Mouse (Mus musculus): ENCODE measurements around the gene Clec3b.

Gene Clec3b

GRCm38 (mm10) chr9:123150241-123151020 lies at the start of gene Clec3b:
Gene Clec3b (plus strand): TSS chr9:123150946.
- no peak for DNase-seq (ENCODE audit: low read depth, low spot score)

- DNase-seq (ENCODE audit: low read depth, low spot score) = no peak
These were observed 47.3 kb upstream of the Clec3b start for GRCm38 (mm10) chr9:123103425-123103824.

- no peak for DNase-seq (ENCODE audit: low read depth, low spot score)
These were observed 46.4 kb upstream of the Clec3b start for GRCm38 (mm10) chr9:123104362-123104761.

GRCm38 (mm10) chr9:123107186-123107585 lies 43.6 kb upstream of the Clec3b start:
- no peak for DNase-seq (ENCODE audit: low read depth, low spot score)

- no peak for DNase-seq (ENCODE audit: low read depth, low spot score)
These were observed 41.6 kb upstream of the Clec3b start for GRCm38 (mm10) chr9:123109188-123109587.

- DNase-seq (ENCODE audit: low read depth, low spot score) = peak; percentile 68
These were observed 39.0 kb upstream of the Clec3b start for GRCm38 (mm10) chr9:123111751-123112221.

- DNase-seq (ENCODE audit: low read depth, low spot score) = peak; percentile 96
These were observed 37.8 kb upstream of the Clec3b start, which contains the start of the genes Zdhhc3 and Exosc7 for GRCm38 (mm10) chr9:123112805-123113521. Gene Zdhhc3 (minus strand): TSS chr9:123113205. Gene Exosc7 (plus strand): TSS chr9:123113215.

- peak; percentile 34 for DNase-seq (ENCODE audit: low read depth, low spot score)
These were observed 36.8 kb upstream of the Clec3b start for GRCm38 (mm10) chr9:123113931-123114330.

- no peak for DNase-seq (ENCODE audit: low read depth, low spot score)
These were observed 35.2 kb upstream of the Clec3b start for GRCm38 (mm10) chr9:123115566-123115965.

- no peak for DNase-seq (ENCODE audit: low read depth, low spot score)
These were observed 27.7 kb upstream of the Clec3b start for GRCm38 (mm10) chr9:123123017-123123416.

GRCm38 (mm10) chr9:123123571-123124412 lies 27.0 kb upstream of the Clec3b start:
- DNase-seq (ENCODE audit: low read depth, low spot score) = peak; percentile 30

GRCm38 (mm10) chr9:123124413-123124981 lies 26.2 kb upstream of the Clec3b start:
- DNase-seq (ENCODE audit: low read depth, low spot score) = no peak

- DNase-seq (ENCODE audit: low read depth, low spot score) = no peak
These were observed 23.1 kb upstream of the Clec3b start for GRCm38 (mm10) chr9:123127663-123128062.

- DNase-seq (ENCODE audit: low read depth, low spot score) = no peak
These were observed 17.8 kb upstream of the Clec3b start for GRCm38 (mm10) chr9:123132994-123133393.

GRCm38 (mm10) chr9:123136953-123137682 lies 13.6 kb upstream of the Clec3b start:
- no peak for DNase-seq (ENCODE audit: low read depth, low spot score)

GRCm38 (mm10) chr9:123138891-123139474 lies 11.8 kb upstream of the Clec3b start:
- no peak for DNase-seq (ENCODE audit: low read depth, low spot score)

GRCm38 (mm10) chr9:123139887-123140614 lies 10.7 kb upstream of the Clec3b start:
- no peak for DNase-seq (ENCODE audit: low read depth, low spot score)

GRCm38 (mm10) chr9:123148430-123148829 lies 2.3 kb upstream of the Clec3b start:
- DNase-seq (ENCODE audit: low read depth, low spot score) = no peak

- no peak for DNase-seq (ENCODE audit: low read depth, low spot score)
These were observed 815 bp downstream of the Clec3b start for GRCm38 (mm10) chr9:123151561-123151960.

- peak; percentile 8 for DNase-seq (ENCODE audit: low read depth, low spot score)
These were observed 1.3 kb downstream of the Clec3b start for GRCm38 (mm10) chr9:123152026-123152425.

All from A20 (cell line).